Mouse (Mus musculus): ENCODE measurements around the gene Fbxw7. TPM values are rescaled to one million over a fixed set of nuclear protein-coding genes. Genes with fewer than 3 reads are reported as not detected.

Fbxw7 gene
- total and polyA plus RNA-seq, 3 experiments = 28.5 to 31.3 (median 29.8) TPM

GRCm38 (mm10) chr3:84850418-84850817, 35.4 kb downstream of the Fbxw7 start:
- Histone ChIP-seq H3K4me2 (ENCODE audit: insufficient read depth, low read depth, poor library complexity, severe bottlenecking) (no peak overlapping the region), H3K9me3 (replicated peaks; ENCODE audit: low read length) (no peaks in the 10 kb centered on the region), H3K4me1 (ENCODE audit: control insufficient read depth in 1 of 2, insufficient read depth in 2 of 2) (peaks cover 0 to 31% of the 10 kb centered on the region in 2 experiments; a peak in 2 of 4 replicates), H3K36me3 (replicated peaks in 1 of 2; ENCODE audit: control insufficient read depth in 1 of 2, insufficient read depth in 1 of 2, low read length in 1 of 2) (peaks cover 0 to 30% of the 10 kb centered on the region in 2 experiments), H3K27ac (ENCODE audit: insufficient read depth, low read depth) (no peak overlapping the region), H3K27me3 (replicated peaks) (no peaks in the 10 kb centered on the region), H3K4me3 (replicated peaks in 1 of 3; ENCODE audit: low read depth in 2 of 3, low read length in 2 of 3, poor library complexity in 1 of 3) (no peak overlapping the region), H3K79me2 (replicated peaks; ENCODE audit: control insufficient read depth, extremely low read depth, insufficient read depth, poor library complexity, severe bottlenecking) (peaks cover 10% of the 10 kb centered on the region; the same call in 1 of the 2 replicates), H3K9ac (ENCODE audit: insufficient read depth, low read depth) (no peak overlapping the region)
- in situ Hi-C loops (cut with MboI; ENCODE audit: low pct_ligation_motif_present, low pct_unique_long_range_greater_than_20kb, low sequenced_read_pairs) = no loop called here
- dilution Hi-C loops (cut with MboI; ENCODE audit: extremely low pct_ligation_motif_present, extremely low pct_unique_long_range_greater_than_20kb, low sequenced_read_pairs) = no loop called here
- peak; percentile 46 for DNase-seq (ENCODE audit: extremely low read depth)
- TF ChIP-seq EP300 (IDR thresholded peaks at IDR 0.05; ENCODE audit: low read length) (peak; percentile 49; the same call in 1 of the 2 replicates), ZNF384 (IDR thresholded peaks at IDR 0.05; ENCODE audit: low read depth, low read length) (peak; percentile 89), NRF1 (IDR thresholded peaks at IDR 0.05; ENCODE audit: low read depth, low read length) (no peak), CTCF (conservative IDR thresholded peaks at IDR 0.05 in 1 of 2, IDR thresholded peaks at IDR 0.05 in 1 of 2; ENCODE audit: low read depth in 2 of 2, low read length in 2 of 2) (0 out of 4 replicates have a peak, but pooled peaks of 1 of the 2 experiments have one; percentile 0)

- no peaks in the 10 kb centered on the region for H3K9me3 ChIP-seq (replicated peaks; ENCODE audit: low read length)
- no peak overlapping the region for H3K9ac ChIP-seq (ENCODE audit: insufficient read depth, low read depth)
- H3K4me3 ChIP-seq (replicated peaks in 1 of 3; ENCODE audit: low read depth in 2 of 3, low read length in 2 of 3, poor library complexity in 1 of 3) = no peak overlapping the region
- H3K27me3 ChIP-seq (replicated peaks) = no peaks in the 10 kb centered on the region
- TF ChIP-seq UBTF (IDR thresholded peaks at IDR 0.05; ENCODE audit: low read depth, low read length) (no peak), PAX5 (IDR thresholded peaks at IDR 0.05; ENCODE audit: low read length) (no peak), RCOR1 (conservative IDR thresholded peaks at IDR 0.05; ENCODE audit: low read depth, low read length) (no peak), MXI1 (IDR thresholded peaks at IDR 0.05; ENCODE audit: low read depth, low read length) (no peak), POLR2AphosphoS2 (IDR thresholded peaks at IDR 0.05; ENCODE audit: low read depth, low read length) (no peak), NELFE (IDR thresholded peaks at IDR 0.05; ENCODE audit: low read depth, low read length) (no peak), MAFK (IDR thresholded peaks at IDR 0.05; ENCODE audit: insufficient replicate concordance, low read length) (no peak), EP300 (IDR thresholded peaks at IDR 0.05; ENCODE audit: low read length) (no peak), ZC3H11A (IDR thresholded peaks at IDR 0.05; ENCODE audit: low read depth, low read length) (no peak), CHD1 (IDR thresholded peaks at IDR 0.05; ENCODE audit: low read depth, low read length) (no peak), TBP (conservative IDR thresholded peaks at IDR 0.05; ENCODE audit: low read depth, low read length) (no peak), NRF1 (IDR thresholded peaks at IDR 0.05; ENCODE audit: low read depth, low read length) (no peak), MAX (IDR thresholded peaks at IDR 0.05; ENCODE audit: low read length) (no peak), SMC3 (IDR thresholded peaks at IDR 0.05; ENCODE audit: low read depth, low read length) (no peak), CTCF (conservative IDR thresholded peaks at IDR 0.05 in 1 of 2, IDR thresholded peaks at IDR 0.05 in 1 of 2; ENCODE audit: low read depth in 2 of 2, low read length in 2 of 2) (no peak), POLR2A (IDR thresholded peaks at IDR 0.05; ENCODE audit: low read depth, low read length) (no peak), TCF12 (IDR thresholded peaks at IDR 0.05; ENCODE audit: low read depth, low read length) (no peak)
- DNase-seq (ENCODE audit: extremely low read depth) = no peak
- no peak overlapping the region for H3K27ac ChIP-seq (ENCODE audit: insufficient read depth, low read depth)
- peaks cover 0 to 31% of the 10 kb centered on the region in 2 experiments for H3K36me3 ChIP-seq (replicated peaks in 1 of 2; ENCODE audit: control insufficient read depth in 1 of 2, insufficient read depth in 1 of 2, low read length in 1 of 2)
- H3K4me1 ChIP-seq (ENCODE audit: control insufficient read depth in 1 of 2, insufficient read depth in 2 of 2) = peaks cover 0 to 31% of the 10 kb centered on the region in 2 experiments; a peak in 2 of 4 replicates
- peaks cover 10% of the 10 kb centered on the region; the same call in 1 of the 2 replicates for H3K79me2 ChIP-seq (replicated peaks; ENCODE audit: control insufficient read depth, extremely low read depth, insufficient read depth, poor library complexity, severe bottlenecking)
- no peak overlapping the region for H3K4me2 ChIP-seq (ENCODE audit: insufficient read depth, low read depth, poor library complexity, severe bottlenecking)
- dilution Hi-C loops (cut with MboI; ENCODE audit: extremely low pct_ligation_motif_present, extremely low pct_unique_long_range_greater_than_20kb, low sequenced_read_pairs) (no loop called here), in situ Hi-C loops (cut with MboI; ENCODE audit: low pct_ligation_motif_present, low pct_unique_long_range_greater_than_20kb, low sequenced_read_pairs) (no loop called here)
Observed at GRCm38 (mm10) chr3:84851801-84852200, 36.7 kb downstream of the Fbxw7 start.

Data from CH12.LX (cell line).